Mouse (Mus musculus) regulatory T cell (primary cell): Measurements from ENCODE around the gene Rnf7.
"Not testable (repeated sequence)": the region's sequence is repeated elsewhere in the genome, so short reads cannot be mapped to it uniquely, and the experiment has no call there.

Experiments
- in situ Hi-C: fragments of 300-600 bp; cut with MboI, MseI; formaldehyde crosslinking; loops from one replicate; pipeline ENCODE4 v1.15.1; 2025; ENCODE audit warnings: high pct_unique_total_duplicates

Gene Rnf7

DNA sequence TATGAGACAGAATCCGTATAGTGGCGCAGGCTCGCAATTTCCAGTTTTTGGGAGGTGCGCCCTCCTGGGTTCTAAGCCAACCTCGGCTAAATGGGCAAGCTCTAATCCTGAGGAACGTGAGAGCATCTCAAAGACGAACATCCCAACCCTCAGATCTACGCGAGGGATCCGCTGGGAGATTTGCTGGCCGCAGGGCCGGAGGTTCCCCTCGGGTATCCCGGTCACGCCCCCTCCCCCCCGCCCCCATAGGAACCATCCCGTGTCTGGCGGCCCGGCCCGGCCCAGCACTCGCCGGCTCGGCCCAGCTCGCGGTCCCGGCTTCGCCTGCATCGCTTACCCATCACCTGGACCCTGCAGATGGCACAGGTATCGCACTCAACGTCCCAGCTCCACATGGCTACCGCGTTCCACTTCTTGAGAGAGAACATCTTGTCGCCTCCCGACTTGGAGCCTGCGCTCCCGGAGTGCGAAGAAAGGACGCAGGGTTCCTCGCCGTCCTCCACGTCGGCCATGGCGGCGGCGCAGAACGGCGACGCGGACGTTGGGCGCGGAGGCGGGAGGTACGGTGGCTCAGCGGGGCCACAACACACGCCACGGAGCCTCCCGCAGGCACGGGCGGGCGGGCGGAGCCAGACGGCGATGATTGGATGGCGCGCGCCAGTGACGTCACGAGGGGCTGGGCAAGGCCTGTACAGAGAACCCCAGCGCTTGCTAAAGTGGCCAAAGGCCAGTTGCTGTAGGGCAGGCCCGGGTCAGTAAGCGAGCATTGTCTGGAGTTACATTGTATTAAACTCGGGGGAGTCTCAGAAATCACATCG is at the start of gene Rnf7:
Rnf7 (minus strand) TSS at position 605 of the 818 bp plus-strand sequence.
- in situ Hi-C loops, result no loop called here

DNA sequence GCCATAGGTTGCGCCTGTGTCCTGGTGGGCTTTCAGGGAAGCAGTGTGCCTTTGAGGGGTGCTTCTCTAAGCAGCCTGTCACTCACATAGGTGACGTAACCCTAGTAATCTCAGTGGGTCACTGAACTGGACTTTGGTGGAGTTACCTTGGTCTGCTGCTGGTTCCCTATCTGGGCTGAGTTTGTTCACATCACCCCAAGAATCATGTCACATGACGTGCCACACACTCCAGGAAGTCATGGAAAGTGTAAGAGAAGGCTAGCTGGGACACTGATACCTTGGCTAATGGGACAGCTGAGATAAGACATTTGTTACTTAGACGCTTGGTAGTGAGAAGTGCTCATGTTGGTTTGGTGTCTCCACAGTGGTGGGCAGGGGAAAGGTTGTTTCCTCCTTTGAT is 47.5 kb upstream of the Rnf7 start:
- in situ Hi-C loops, result no loop called here

GRCm38 (mm10) chr9:96524972-96525506 is 46.6 kb upstream of the Rnf7 start, which contains the start of gene Gm28729:
Gene Gm28729 (minus strand): TSS chr9:96525264.
- in situ Hi-C loops, result no loop called here

DNA sequence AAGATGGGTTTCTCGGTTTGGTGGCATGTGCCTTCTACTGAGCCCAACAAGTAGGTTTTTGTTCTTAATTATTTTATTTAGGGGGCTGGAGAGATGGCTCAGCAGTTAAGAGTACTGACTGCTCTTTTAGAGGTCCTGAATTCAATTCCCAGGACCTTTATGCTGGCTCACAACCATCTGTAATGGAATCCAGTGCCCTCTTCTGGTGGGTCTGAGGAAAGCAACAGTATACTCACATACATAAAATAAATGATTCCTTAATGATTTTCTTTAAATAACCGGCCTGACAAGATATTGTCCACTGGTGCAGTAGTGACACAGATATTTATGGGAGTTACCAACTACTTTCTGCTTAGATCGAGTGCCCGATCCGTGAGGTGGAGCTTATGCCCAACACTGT is 44.7 kb upstream of the Rnf7 start:
- in situ Hi-C loops, result no loop called here

- in situ Hi-C loops, result not testable (repeated sequence)
Observed at GRCm38 (mm10) chr9:96521574-96521973, 43.1 kb upstream of the Rnf7 start.

DNA sequence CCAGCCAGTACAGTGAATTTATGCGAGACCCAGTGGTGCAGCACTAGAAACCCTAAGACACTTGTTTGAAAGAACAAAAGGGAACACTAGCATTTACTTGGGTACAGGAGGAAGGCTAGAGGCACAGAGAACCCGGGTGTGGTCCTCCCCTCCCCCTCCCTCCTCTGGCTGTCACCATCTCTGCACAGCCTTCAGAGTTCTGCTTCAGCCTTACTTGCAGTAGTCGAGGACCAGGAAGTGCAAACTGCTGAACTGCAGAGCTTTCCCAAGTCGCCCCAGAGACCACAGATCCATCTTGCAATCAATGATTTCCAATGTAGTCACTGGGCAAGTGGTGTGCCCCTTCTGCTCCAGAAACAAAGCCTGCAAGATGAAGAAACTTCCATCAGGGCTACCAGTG is 39.0 kb upstream of the Rnf7 start:
- in situ Hi-C loops, result no loop called here

DNA sequence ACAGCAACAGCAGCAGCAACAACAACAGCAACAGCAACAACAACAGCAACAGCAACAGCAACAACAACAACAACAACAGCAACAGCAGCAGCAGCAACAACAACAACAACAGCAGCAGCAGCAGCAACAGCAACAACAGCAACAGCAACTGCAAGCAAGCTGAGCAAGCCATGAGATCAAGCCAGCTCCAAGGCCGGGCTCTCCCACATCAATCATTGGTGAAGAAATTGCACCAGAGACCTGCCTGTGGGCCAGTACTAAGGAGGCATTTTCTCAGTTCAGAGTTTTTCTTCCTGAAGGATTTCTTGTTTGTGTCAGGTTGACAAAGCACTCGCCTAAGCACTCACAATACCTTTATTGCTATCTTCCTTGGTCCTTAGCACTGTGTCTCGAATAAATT is 38.3 kb upstream of the Rnf7 start:
- in situ Hi-C loops, result no loop called here

- in situ Hi-C loops, result no loop called here
Observed at GRCm38 (mm10) chr9:96515737-96516136, 37.3 kb upstream of the Rnf7 start.

DNA sequence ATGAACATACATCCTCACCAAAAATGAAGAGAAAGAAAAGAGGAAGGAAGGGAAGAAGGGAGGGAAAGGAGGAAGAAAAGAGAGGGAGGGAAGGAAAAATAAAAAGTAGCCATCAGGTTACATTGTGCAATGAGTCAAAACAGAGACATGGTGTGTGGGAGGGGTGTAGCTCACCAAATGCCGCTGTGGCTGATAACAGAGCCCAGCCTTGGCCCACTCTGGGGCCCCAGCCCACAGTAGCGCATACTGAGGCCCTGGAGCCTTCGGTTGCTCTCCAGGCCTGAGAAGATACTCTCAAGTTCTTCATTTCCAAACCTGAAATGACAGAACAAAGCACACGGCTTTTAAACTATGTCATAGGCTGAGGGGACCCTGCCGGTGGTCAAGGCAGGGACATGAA is 35.8 kb upstream of the Rnf7 start:
- in situ Hi-C loops, result no loop called here

- in situ Hi-C loops, result no loop called here
Observed at GRCm38 (mm10) chr9:96506011-96506498, 27.6 kb upstream of the Rnf7 start.

GRCm38 (mm10) chr9:96505156-96505555 is 26.7 kb upstream of the Rnf7 start:
- in situ Hi-C loops, result no loop called here

DNA sequence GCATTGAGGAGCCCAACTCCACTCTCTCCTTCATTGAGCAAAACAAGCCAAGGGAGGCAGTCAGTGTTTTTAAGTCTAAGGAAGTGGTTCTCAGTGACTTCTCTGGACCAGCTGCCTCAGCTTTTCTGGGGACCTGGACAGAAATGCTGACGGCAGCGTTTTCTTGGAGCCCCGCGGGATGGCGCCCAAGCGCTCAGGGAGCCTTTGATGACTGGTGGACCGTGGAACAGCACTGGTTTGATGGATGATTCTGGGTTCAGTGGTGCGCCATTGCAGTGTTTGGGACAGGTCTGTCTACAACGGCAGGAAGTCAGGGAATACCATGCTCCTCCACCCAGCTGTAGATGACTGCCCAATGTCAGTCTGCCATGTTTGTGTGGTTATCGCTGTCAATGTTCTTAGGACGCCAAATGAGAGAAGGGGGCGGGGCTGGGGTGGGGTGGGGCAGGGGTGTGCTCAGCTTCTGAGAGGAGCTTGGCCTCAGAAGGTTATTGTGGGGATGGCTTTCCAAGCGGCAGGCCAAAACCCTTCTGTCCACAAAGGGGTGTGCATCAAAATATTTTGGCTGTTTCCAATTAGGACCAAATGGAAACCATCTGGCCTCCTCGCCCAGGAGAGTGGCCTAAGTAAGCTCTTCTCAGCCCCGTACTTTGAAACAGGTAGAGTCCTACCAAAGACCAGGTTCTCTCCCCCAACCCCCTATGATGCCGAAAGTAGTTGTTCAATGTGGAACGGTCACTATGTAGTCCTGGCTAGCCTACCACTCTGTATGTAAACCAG is 25.8 kb upstream of the Rnf7 start:
- in situ Hi-C loops, result no loop called here

DNA sequence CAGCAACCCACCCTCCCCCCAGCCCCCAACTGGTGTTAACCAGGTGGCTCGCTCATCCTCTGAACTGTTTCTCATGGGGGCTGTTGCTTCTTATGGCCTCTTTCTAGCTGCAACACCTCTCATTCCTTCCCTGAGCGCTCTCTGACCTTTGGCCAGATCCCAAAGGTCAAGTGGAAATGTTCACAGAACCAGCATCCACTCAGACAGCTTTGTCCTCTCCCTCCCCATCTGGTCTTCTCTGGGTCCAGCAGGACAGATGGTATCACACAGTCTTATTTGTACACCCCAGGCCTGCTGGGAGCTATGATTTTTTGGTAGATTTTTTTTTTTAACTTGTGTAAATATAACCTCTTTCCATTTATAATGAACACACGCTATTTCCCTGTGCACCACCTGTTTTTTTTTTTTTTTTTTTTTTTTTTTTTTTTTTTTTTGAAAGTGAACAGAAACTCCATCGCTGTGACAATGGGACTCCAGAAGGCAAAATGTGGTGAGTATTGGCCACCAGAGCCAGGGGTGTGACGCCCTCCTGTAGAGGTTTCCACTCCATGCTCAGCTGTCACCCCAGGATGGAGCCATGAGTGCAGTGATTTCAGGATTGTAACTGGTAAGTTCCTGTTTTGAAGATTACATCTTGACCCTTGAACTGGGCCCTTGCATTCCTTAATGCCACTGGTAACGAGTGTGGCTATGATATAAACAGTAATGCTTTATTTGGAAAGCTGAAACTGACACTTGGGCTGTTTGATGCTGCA is 24.6 kb upstream of the Rnf7 start:
- in situ Hi-C loops, result no loop called here

DNA sequence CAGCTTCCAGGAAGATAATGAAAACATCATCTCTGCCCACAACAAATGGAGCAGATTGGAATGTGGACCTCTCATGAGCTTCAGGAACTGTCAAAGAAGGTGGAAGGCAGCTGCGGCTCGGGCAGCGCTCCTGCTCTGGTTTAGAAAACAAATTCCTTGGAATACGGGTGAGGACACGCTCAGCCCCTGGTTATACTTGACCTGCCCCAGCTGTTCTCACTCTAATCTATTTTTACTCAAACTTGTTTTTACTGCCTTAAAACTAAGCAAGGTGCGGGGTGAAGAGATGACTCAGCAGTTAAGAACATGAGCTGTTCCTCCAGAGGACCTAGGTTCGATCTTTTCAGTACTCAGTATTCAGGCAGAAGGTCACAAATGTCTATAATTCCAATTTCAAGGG is 22.7 kb upstream of the Rnf7 start:
- in situ Hi-C loops, result no loop called here

- in situ Hi-C loops, result no loop called here
Observed at GRCm38 (mm10) chr9:96493212-96493611, 14.7 kb upstream of the Rnf7 start.

DNA sequence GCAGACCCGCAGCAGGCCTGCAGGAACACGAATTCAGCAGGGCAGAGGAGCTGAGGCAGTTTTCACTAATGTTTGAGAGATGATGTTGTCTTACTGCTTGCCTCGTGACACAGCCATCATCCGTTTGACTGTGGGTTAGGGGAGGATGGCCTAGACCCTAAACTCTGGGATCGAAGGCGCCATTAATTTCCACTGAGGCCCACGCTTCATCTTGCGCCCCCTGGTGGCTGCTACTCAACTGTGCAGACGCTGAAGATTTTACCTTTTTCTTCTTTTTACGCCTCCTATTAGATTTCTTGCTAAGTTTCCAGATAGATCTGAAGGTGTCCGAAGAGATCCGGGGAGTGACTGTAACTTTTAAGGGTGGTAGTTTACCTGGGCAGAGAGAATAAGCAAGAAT is 13.3 kb upstream of the Rnf7 start:
- in situ Hi-C loops, result no loop called here

DNA sequence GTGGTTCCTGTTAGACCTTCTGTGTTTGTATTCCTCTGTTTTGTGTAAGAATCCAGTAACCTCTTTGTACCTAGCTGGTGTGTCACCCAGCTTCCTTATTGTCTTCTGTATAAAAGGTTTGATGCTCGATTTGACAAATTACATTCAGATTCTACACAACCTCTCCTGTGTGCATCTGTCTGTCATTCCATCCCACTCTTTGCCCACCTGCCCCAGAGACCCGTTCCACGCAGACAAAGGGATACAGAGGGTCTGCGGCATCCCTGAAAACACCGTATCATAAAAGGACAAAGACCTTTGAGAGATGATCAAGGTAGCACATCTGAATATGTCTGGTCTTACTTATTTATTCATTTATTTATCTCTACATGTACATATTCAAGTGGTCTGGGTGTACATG is 9.4 kb upstream of the Rnf7 start:
- in situ Hi-C loops, result loop anchor here (5.0 kb wide), 1 partner anchor 201 kb away; no protein-coding TSS in a partner anchor

- in situ Hi-C loops, result no loop called here
Observed at GRCm38 (mm10) chr9:96483648-96484047, 5.2 kb upstream of the Rnf7 start.

DNA sequence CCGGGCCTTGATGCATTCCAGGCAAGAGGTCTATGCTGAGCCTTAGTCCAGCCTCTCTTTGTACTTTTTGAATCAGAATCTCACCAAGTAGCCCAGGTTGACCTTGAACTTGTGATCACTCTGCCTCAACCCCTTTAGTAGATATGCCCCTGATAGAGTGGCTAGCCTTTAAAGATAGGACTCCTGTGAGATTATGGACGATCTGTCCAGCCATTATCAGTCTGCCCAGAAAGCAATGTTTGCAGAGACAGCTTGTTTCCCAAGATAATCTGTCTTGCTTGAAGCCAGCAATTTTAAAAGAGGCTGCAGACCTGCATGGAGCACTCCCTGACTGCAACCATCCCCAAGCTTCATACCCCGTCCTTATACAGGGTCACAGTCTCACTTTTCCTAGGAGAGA is 4.6 kb upstream of the Rnf7 start:
- in situ Hi-C loops, result no loop called here

DNA sequence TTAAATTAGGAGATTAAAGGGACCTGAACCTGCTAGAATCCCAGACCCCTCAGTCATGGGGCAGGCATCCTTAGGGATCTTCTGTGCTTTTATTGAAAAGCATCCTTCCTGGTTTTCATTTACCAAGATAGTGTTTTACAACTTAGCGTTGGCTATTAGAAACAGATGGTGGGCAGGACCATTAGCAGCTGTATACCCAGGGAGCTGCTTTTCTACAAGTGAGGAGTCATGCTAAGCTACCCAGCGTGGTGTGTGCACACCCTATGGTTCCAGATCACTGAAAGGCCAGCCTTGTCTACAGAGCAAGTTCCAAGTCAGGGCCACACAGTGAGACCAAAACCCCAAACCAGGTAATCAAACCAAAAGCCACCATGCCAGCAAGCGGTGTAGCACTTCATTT is 6.1 kb downstream of the Rnf7 start:
- in situ Hi-C loops, result no loop called here

DNA sequence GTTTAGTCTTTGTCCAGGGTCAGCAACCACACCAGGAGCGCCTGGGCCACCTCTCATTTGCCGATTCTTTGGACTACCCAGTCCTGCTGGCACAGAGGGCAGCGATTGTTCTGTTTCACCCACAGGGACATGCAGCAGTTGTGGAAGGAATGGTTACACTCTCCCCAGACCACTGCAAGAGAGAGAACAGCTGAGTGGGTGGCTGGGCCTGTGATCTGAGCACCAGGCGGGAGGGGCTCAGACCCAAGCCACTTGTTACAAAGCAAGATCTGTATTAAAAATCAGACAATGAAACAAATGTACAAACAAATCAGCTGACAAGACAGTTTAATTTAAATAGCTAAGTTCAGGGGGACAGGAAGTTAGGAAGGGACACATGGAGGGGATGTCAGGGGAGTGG is 6.8 kb downstream of the Rnf7 start:
- in situ Hi-C loops, result not testable (repeated sequence)
